Mouse (Mus musculus) embryonic facial prominence, embryonic 14.5 days (tissue): ENCODE data around the gene Aak1. TPM values are rescaled to one million over a fixed set of nuclear protein-coding genes. Genes with fewer than 3 reads are reported as not detected.

Experiments used
- ATAC-seq: fragments of 200-750 bp; cut with Nextera tagmentation; 2 replicates; pipeline ENCODE4 v1.8.0; 2017; ENCODE audit warnings: low read depth, moderate number of reproducible peaks, moderate TSS enrichment
- DNase-seq: peaks from one replicate; pipeline ENCODE4 v3.0.0-alpha.2; 2015; ENCODE audit warnings: low spot score
- H3K27ac ChIP-seq: fragments of 300-500 bp; sonication (generic); replicated peaks from 2 replicates; pipeline ENCODE4 v1.5.1; 2014; ENCODE audit warnings: low read depth, mild to moderate bottlenecking, low read length, moderate library complexity
- H3K27me3 ChIP-seq: fragments of 300-500 bp; sonication (generic); replicated peaks from 2 replicates; pipeline ENCODE4 v1.6.1; 2014; ENCODE audit warnings: low read length; ENCODE audit not compliant: control insufficient read depth, insufficient read depth
- H3K36me3 ChIP-seq: fragments of 300-500 bp; sonication (generic); 2 replicates; pipeline ENCODE4 v1.6.1; 2014; ENCODE audit warnings: low read length, mixed read lengths; ENCODE audit not compliant: control insufficient read depth, insufficient read depth
- H3K4me1 ChIP-seq: fragments of 300-500 bp; sonication (generic); 2 replicates; pipeline ENCODE4 v1.6.1; 2014; ENCODE audit warnings: antibody characterized with exemption, low read length; ENCODE audit not compliant: control insufficient read depth, insufficient read depth
- H3K4me2 ChIP-seq: fragments of 300-500 bp; sonication (generic); 2 replicates; pipeline ENCODE4 v1.6.1; 2014; ENCODE audit warnings: low read depth, mild to moderate bottlenecking, low read length, moderate library complexity, mixed read lengths
- H3K4me3 ChIP-seq: fragments of 300-500 bp; sonication (generic); 2 replicates; pipeline ENCODE4 v1.5.1; 2014; ENCODE audit warnings: low read depth, mild to moderate bottlenecking, low read length
- H3K9ac ChIP-seq: fragments of 300-500 bp; sonication (generic); 2 replicates; pipeline ENCODE4 v1.6.1; 2014; ENCODE audit warnings: low read depth, mild to moderate bottlenecking, low read length, moderate library complexity, mixed read lengths
- H3K9me3 ChIP-seq: fragments of 300-500 bp; sonication (generic); 2 replicates; pipeline ENCODE4 v1.6.1; 2016; ENCODE audit warnings: low read length; ENCODE audit not compliant: control insufficient read depth
- WGBS: fragments of 180-500 bp; shearing (Covaris S2); extraction: QIAGEN DNeasy Blood & Tissue Kit; methylation state at CpG from one replicate; pipeline ENCODE4 v1.1.7; 2014; 5-methylcytosine and 5-hydroxymethylcytosine counted together
- polyA plus RNA-seq: library from polyadenylated mRNA; unstranded; fragments of >200 nt; fragmentation: Nextera tagmentation; extraction: Ambion mirVana; gene quantifications from 2 replicates; pipeline ENCODE4 v1.2.1, GENCODE M21; 2014

Aak1 gene
- polyA plus RNA-seq, 1 experiment from 2014 or later: 22.4 TPM

DNA sequence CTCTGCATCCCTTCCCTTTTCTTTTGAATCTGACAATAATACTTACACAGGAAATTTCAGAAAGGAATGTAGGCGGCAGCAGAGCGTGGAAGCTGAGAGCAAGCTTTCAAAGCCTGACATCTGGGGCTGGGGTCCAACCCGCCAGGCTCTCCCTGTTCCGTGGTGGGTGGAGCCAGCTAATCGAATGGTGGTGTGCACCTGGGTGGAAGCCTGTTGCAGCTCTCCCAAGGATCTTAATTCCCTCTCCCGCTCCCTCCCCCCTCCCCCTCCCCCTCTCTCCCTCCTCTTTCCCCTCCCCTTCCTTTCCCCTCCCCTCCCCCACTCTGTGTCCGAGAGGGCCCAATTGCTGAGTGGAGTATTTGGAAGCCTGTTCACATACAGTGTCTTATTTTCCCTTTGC is 33.9 kb upstream of the Aak1 start:
- Histone ChIP-seq H3K27ac (peak overlapping the region; percentile 65; the same call in 1 of the 2 replicates), H3K9ac (peak overlapping the region; percentile 38), H3K27me3 (no peaks in the 10 kb centered on the region), H3K4me1 (peaks cover 7% of the 10 kb centered on the region), H3K4me3 (no peak overlapping the region), H3K9me3 (no peaks in the 10 kb centered on the region), H3K4me2 (peak overlapping the region; percentile 43), H3K36me3 (no peaks in the 10 kb centered on the region)
- DNase-seq (peak; percentile 73), ATAC-seq (no peak)
- WGBS: 1% methylated on average over 6 of the region's 7 CpGs

DNA sequence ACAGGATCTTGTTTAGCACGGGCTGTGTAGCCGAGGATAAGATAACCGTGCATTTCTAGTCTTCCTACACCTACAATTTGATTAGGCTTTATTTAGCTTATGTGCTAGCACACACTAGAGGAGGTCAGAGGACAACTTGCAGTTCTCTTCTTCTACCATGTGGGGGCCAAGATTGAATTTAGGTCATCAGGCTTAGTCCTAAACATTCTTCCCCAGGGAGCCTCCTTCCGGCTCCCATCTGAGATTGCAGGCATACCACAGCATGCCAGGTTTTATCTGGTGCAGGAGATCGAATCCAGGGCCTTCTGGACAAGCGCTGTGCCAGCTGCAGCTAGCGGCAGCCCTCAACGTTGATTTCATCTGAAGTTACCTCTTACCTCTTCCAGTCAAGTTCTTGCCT is 32.7 kb upstream of the Aak1 start:
- peak; percentile 69 for DNase-seq
- H3K9me3 ChIP-seq: no peaks in the 10 kb centered on the region
- no peak for ATAC-seq
- H3K36me3 ChIP-seq: no peaks in the 10 kb centered on the region
- H3K9ac ChIP-seq: no peak overlapping the region
- H3K4me2 ChIP-seq: no peak overlapping the region
- WGBS: 16% methylated on average over 8 of the region's 8 CpGs
- H3K4me1 ChIP-seq: peaks cover 7% of the 10 kb centered on the region
- no peaks in the 10 kb centered on the region for H3K27me3 ChIP-seq
- no peak overlapping the region for H3K27ac ChIP-seq
- no peak overlapping the region for H3K4me3 ChIP-seq

DNA sequence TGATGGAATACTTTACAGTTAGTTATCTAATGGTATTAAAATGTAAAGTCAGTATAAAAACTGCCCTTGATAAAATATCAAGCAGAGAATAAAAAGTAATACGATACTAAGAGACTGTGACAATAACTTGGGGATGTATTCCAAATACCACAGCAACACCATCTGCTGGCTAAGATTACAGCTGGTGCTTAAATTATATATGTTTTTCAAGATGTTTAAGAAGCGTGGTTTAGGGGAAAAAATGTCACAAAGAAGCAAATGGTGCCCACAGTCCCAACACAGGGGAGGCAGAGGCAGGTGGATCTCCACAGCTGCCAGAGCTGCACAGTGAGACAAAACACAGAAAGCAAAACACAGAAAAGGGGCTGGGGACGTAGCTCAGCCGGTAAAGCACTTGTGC is 30.4 kb upstream of the Aak1 start:
- H3K4me1 ChIP-seq: peaks cover 12% of the 10 kb centered on the region
- H3K27ac ChIP-seq: no peak overlapping the region
- H3K9me3 ChIP-seq: no peaks in the 10 kb centered on the region
- H3K4me2 ChIP-seq: no peak overlapping the region
- H3K36me3 ChIP-seq: no peaks in the 10 kb centered on the region
- no peak for ATAC-seq
- no peak overlapping the region for H3K4me3 ChIP-seq
- DNase-seq: no peak
- 69% methylated on average over 4 of the region's 4 CpGs for WGBS
- no peak overlapping the region for H3K9ac ChIP-seq
- H3K27me3 ChIP-seq: no peaks in the 10 kb centered on the region

DNA sequence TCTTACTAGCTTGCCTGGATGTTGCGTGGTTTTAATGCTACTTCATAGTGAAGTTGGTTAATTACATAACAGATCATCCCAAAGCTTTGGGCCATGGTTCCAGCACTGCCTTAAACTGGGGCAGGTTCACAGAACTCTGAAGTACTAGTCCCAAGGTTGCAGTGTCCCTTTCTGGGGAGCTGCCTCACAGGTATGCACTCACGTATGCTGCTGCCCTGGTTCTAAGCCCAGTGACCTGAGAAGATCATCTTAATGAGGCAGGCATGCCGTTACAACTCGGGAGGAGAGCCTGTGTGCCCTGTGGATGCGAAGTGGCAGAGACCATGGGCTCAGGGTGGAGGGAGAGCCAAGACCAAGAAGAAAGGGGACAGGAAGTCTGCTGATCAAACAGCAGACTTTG is 29.4 kb upstream of the Aak1 start:
- ATAC-seq: no peak
- H3K27me3 ChIP-seq: no peaks in the 10 kb centered on the region
- H3K36me3 ChIP-seq: no peaks in the 10 kb centered on the region
- peaks cover 8% of the 10 kb centered on the region for H3K4me1 ChIP-seq
- no peak for DNase-seq
- H3K4me2 ChIP-seq: no peak overlapping the region
- WGBS: 74% methylated on average over 5 of the region's 5 CpGs
- H3K4me3 ChIP-seq: no peak overlapping the region
- H3K9me3 ChIP-seq: no peaks in the 10 kb centered on the region
- H3K27ac ChIP-seq: no peak overlapping the region
- H3K9ac ChIP-seq: no peak overlapping the region

DNA sequence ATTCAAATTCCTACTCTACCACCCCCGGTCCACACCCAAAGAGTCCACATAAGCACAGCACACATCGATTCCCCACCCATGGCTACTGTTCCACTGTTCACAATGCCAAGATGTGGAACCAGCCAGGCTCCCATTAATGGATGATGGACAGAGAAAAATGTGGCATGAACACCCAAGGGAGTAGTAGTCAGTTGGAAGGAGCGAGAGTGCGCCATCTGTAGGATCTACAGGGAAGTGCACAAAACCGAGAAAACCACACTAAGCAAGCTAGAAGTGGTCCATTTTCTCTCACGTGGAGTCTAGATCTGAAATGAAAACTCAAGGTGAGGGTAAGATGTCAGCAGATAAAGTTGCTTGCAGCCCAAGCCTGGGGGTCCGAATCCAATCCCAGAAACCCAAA is 28.6 kb upstream of the Aak1 start:
- Histone ChIP-seq H3K36me3 (no peaks in the 10 kb centered on the region), H3K27ac (no peak overlapping the region), H3K9ac (no peak overlapping the region), H3K27me3 (no peaks in the 10 kb centered on the region), H3K4me2 (no peak overlapping the region), H3K4me3 (no peak overlapping the region), H3K4me1 (0 out of 2 replicates have a peak, but pooled peaks cover 5% of the 10 kb centered on the region), H3K9me3 (no peaks in the 10 kb centered on the region)
- ATAC-seq: no peak
- 59% methylated on average over 7 of the region's 7 CpGs for WGBS
- no peak for DNase-seq

DNA sequence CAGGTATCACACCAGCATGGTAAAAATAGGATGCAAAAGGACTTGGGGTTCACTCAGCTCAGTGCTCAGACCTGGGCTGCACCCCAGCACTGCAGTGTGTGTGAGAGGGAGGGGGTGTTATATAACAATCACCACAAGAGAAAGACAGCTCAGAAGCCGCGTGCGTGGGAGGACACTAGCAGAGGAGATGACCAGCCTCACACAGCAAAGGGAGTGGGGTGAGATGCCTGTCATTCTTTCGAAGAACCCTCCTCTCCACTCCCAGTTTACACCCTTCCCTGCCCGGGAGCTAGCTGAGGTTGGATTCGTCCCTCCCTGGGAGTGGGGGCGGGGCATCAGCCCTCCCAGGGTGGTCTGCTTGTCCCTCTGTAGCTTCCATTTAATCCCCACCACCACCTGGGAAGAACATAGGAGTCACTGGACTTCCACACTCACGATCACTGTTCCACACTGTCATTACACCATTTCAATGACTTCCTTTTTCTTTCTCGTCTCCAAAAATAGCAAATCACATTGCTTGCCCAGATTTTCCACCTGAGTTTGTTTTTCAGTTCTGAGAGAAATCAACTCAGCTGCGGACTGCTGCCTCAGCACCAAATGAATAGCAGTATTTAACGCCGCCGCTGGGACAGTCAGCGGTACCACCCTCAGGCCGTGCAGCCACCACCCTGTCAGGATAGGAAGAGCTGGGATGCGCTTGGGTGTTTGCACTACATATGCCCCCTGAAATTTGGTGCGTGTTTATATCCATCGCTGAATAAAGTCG is 26.8 kb upstream of the Aak1 start:
- ATAC-seq (peak; percentile 69; the same call in 1 of the 2 replicates), DNase-seq (peak; percentile 54)
- Histone ChIP-seq H3K9ac (peak overlapping the region; percentile 51; the same call in 1 of the 2 replicates), H3K27me3 (no peaks in the 10 kb centered on the region), H3K4me3 (peak overlapping the region; percentile 18), H3K4me2 (peak overlapping the region; percentile 55), H3K27ac (no peak overlapping the region), H3K36me3 (no peaks in the 10 kb centered on the region), H3K4me1 (0 out of 2 replicates have a peak, but pooled peaks cover 5% of the 10 kb centered on the region), H3K9me3 (no peaks in the 10 kb centered on the region)
- WGBS: 3% methylated on average over 17 of the region's 19 CpGs

DNA sequence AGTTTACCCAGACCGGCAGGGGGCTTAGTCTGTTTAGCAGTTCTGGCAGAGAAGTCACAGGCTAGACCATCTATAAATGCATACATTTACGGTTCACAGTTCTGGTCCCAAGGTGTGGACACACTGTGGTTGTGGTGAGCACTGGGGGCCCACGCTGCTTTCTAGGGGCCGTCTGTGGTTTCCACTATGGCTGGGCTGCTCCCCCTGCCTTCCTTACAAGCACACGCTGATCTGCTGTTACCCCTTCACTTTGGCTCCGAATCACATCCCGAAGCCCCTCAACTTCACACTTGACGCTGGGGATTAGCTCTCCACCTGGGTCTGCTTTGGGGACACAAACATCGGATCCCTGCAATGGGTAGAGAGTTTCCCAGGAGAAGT is 26.3 kb upstream of the Aak1 start:
- peak overlapping the region; percentile 18; the same call in 1 of the 2 replicates for H3K4me3 ChIP-seq
- no peak overlapping the region for H3K27ac ChIP-seq
- 30% methylated on average over 9 of the region's 9 CpGs for WGBS
- no peaks in the 10 kb centered on the region for H3K9me3 ChIP-seq
- H3K4me2 ChIP-seq: peak overlapping the region; percentile 55; the same call in 1 of the 2 replicates
- ATAC-seq (no peak), DNase-seq (no peak)
- H3K36me3 ChIP-seq: no peaks in the 10 kb centered on the region
- H3K4me1 ChIP-seq: 0 out of 2 replicates have a peak, but pooled peaks cover 5% of the 10 kb centered on the region
- no peaks in the 10 kb centered on the region for H3K27me3 ChIP-seq
- H3K9ac ChIP-seq: no peak overlapping the region

DNA sequence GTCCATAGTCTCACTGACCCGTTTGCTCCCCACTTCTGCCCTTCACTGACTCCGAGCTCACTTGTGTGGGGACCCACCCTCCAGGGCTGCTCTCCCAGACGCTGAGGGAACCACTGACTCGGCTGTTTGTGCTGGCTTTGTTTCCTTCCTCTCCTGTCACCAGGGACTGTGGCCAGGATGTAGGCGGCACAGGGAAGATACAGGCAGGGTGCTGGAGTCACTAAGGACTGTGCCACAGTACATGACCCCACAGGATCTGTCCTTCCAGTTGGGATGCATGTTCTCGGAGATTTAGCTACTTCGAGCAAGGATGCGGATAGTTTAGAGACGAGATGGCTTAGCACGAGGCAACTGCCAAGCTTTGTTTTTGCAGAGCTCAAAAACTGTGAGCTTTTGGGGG is 25.5 kb upstream of the Aak1 start:
- Histone ChIP-seq H3K4me2 (no peak overlapping the region), H3K9me3 (no peaks in the 10 kb centered on the region), H3K27ac (no peak overlapping the region), H3K9ac (no peak overlapping the region), H3K4me3 (no peak overlapping the region), H3K36me3 (no peaks in the 10 kb centered on the region), H3K4me1 (0 out of 2 replicates have a peak, but pooled peaks cover 5% of the 10 kb centered on the region), H3K27me3 (no peaks in the 10 kb centered on the region)
- ATAC-seq: no peak
- no peak for DNase-seq
- WGBS: 44% methylated on average over 10 of the region's 10 CpGs

DNA sequence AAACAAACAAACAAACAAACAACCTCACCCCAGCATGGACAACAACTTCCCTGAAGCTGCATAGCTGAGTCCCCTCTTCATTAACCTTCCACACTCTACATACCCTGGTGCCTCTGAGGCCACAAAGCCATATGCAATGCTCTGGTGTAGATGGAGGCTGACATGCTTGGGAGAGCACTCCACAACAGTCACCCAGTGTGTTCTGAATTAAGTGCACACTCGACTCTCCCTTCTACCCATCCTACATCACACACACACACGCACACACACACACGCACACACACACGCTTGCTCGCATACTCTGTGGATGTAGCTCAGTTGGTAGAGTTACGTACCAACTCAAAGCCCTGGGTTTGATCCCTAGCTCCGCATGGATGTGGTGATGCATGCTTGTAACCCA is 24.9 kb upstream of the Aak1 start:
- WGBS: 89% methylated on average over 7 of the region's 7 CpGs
- no peak overlapping the region for H3K27ac ChIP-seq
- no peaks in the 10 kb centered on the region for H3K36me3 ChIP-seq
- no peak overlapping the region for H3K4me3 ChIP-seq
- no peaks in the 10 kb centered on the region for H3K9me3 ChIP-seq
- H3K9ac ChIP-seq: no peak overlapping the region
- ATAC-seq (no peak), DNase-seq (no peak)
- H3K4me2 ChIP-seq: no peak overlapping the region
- H3K27me3 ChIP-seq: no peaks in the 10 kb centered on the region
- H3K4me1 ChIP-seq: 0 out of 2 replicates have a peak, but pooled peaks cover 5% of the 10 kb centered on the region
